Mouse (Mus musculus): ENCODE data around the gene Phactr1.

The Phactr1 gene

DNA sequence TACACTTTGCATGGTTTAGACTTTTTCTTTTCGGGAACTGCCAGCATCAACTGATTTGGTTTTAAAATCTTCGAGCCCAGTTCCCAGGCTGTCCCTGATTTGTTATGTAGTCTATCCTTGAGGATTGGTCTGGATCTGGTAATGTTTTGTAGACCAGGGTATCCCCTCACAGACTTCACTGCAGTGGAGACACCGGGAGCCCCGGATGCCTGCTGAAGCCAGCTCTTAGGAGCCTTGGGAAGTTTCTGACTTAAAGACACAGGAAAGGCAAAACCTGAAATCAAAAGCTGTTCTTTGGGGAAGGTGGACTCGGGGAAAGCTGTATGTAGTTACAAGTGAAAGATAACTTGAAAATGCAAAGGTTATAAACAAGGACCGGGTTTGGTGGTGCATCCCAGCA lies 186.6 kb downstream of the Phactr1 start:
- DNase-seq (ENCODE audit: low spot score), result no peak

- DNase-seq (ENCODE audit: low spot score), result no peak
Measured at GRCm38 (mm10) chr13:42872125-42872524, 191.7 kb downstream of the Phactr1 start.

GRCm38 (mm10) chr13:42878346-42878745 lies 197.9 kb downstream of the Phactr1 start:
- no peak for DNase-seq (ENCODE audit: low spot score)

GRCm38 (mm10) chr13:42884033-42884724 lies 203.8 kb downstream of the Phactr1 start:
- no peak for DNase-seq (ENCODE audit: low spot score)

DNA sequence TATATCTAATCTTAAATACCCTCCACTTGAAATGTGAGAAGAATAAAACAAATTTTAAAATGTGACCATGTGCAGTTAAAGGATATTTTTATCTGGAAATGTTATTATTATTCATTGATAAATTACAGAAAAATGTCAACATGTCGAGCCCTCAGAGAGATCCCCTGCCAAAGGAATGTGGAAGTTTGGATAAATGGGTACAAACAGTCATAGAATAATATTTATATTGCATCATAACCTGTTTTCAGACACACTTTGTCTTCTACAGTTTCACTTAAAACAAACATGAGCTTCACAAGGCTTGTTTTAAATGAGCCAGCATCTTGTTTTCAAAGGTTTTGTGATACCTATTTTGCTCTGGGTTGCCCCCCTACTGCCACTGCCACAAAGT lies 204.3 kb downstream of the Phactr1 start:
- DNase-seq (ENCODE audit: low spot score), result no peak

GRCm38 (mm10) chr13:42887701-42888100 lies 207.3 kb downstream of the Phactr1 start:
- DNase-seq (ENCODE audit: low spot score), result no peak

DNA sequence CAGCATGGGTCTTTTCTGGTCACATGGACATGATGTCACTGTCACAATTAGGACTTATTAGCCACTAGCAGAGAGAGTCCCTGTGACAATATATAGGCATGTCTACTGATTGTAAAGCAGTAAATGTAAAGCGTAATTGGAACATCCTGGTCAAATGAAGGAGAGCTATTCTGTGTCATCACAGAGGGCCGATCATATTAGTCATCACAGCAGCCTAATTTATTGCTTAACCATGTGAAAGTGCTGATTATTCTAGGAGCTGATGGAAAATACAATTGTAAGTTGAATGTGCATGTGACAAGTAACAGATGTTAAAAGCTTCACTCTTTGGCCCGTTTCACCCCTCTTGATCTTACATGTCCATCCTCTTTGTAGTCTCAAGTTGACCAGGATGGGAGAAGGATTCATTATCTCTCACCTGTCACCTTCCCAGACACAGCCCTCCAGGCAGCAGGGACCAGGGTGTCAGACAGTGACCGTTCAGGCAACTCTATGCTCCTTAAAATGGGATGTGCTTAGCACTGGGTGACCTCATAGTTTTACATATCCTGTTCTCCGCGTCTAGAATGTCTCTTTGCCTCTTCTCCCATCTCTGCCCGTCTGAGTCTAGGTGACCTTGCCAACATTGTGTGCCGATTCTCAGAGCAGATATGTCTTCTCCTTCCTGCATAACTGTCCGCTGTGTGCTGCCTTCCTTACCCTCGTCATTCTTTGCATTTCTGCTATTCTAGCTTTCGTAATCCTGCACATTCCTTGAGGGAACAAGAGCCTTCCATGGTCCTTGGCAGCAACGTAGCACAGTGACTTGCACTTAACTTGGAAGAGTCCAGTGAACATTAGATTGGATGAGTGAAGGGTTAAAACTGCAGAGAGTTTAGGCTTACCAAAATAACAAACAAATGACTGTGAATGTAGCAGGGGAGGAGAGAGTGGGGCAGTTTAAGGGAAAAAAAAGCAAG lies 209.4 kb downstream of the Phactr1 start:
- no peak for DNase-seq (ENCODE audit: low spot score)

GRCm38 (mm10) chr13:42890651-42891050 lies 210.2 kb downstream of the Phactr1 start:
- DNase-seq (ENCODE audit: low spot score), result no peak

DNA sequence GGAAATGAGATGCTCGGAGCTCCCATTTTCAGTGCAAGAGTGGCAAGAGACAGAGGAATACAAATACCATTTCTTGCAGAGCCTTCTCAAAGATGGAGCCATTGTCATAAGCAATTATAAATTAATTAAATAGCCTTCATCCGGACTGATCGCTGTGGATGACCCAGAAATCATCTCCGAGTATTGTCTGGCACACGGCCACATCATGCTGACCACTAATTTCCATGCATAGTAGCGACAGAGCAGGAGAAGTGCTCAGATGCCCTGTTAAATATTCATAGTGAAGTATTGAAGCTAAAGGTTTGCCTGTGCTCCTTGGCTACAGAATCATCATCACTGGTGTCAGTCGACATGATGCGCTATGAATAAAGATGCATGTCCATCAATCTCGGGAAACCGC lies 213.6 kb downstream of the Phactr1 start:
- DNase-seq (ENCODE audit: low spot score), result no peak

DNA sequence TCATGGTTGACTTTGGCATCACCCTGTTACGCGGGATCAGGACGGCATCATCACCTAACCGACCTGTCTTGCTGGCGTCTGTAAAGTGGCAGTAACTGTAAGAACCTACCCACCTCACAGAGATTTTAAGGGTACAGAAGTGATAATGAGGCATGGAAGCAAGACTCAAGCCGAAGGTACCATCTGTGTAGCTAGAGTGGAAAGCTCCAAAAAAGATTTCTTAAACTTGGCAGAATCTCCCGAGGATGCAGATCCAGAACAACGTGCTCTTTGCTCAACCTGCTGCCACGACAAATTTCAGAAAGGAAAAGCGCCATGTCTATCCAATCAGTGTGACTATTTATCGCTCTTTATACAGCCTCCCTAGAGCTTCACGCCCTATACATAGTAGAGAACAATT lies 214.2 kb downstream of the Phactr1 start:
- DNase-seq (ENCODE audit: low spot score), result no peak

GRCm38 (mm10) chr13:42895980-42896379 lies 215.6 kb downstream of the Phactr1 start:
- no peak for DNase-seq (ENCODE audit: low spot score)

DNA sequence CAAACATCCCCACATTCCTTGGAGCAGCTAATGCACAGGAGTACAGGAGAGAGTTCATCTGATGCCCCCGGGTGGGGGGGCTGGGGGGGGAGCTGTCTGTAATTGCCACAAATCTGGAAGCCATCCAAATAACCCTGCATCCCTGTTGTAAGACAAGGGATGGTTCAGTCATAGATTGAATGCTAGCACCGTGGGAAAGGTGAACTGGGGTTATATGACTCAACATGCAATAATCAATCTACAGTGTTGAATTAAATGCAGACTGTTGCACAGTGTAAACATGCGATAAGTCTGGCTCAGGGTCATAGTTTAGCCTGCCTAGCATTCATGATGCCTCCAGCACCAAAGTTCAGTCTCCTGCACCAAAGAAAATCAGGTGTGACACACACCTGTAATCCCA lies 219.2 kb downstream of the Phactr1 start:
- DNase-seq (ENCODE audit: low spot score), result no peak

GRCm38 (mm10) chr13:42901837-42902236 lies 221.4 kb downstream of the Phactr1 start:
- DNase-seq (ENCODE audit: low spot score), result no peak

DNA sequence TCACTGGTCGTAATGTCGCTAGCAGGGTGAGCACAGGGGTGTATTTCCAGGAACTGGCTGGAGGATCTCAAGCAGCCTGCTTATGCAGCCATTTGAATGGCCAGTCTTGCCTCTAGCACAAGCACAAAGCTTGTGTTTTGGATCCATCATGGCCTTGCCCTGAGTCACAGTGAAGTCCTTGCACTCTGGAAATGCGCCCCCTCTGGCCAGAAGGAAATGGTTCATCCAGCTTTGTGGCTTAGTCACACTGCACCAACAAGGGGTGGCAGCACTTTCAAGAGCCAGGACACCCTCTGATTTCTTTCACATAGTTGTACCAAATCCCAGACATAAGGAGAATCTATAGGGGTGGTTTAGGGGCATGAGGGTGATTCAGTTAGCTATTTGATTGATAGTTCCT lies 222.4 kb downstream of the Phactr1 start:
- DNase-seq (ENCODE audit: low spot score), result no peak

GRCm38 (mm10) chr13:42905818-42906217 lies 225.4 kb downstream of the Phactr1 start:
- no peak for DNase-seq (ENCODE audit: low spot score)

GRCm38 (mm10) chr13:42906990-42907389 lies 226.6 kb downstream of the Phactr1 start:
- DNase-seq (ENCODE audit: low spot score), result no peak

DNA sequence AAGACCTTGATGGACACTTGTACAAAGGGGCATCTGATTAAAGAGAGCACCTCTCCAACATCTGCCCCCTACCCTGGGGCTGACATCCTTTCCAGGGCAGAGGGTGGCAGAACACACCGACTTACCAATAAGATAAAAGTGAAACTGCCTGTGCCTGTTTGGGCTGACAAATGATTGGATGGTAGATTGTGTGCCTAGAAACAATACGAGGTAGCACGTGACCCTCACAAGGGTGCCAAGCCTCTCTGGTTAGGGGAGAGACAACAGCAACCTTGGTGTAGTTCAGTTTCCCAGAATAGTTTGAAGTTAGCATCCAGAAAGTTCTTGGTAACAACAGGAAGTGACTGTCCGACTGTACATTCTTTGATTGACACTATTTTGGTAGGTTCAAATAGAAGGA lies 234.7 kb downstream of the Phactr1 start:
- DNase-seq (ENCODE audit: low spot score), result no peak

- no peak for DNase-seq (ENCODE audit: low spot score)
Measured at GRCm38 (mm10) chr13:42915851-42916193, 235.4 kb downstream of the Phactr1 start.

GRCm38 (mm10) chr13:42916194-42917033 lies 236.0 kb downstream of the Phactr1 start:
- DNase-seq (ENCODE audit: low spot score), result no peak

GRCm38 (mm10) chr13:42917251-42917650 lies 236.8 kb downstream of the Phactr1 start:
- DNase-seq (ENCODE audit: low spot score), result no peak

DNA sequence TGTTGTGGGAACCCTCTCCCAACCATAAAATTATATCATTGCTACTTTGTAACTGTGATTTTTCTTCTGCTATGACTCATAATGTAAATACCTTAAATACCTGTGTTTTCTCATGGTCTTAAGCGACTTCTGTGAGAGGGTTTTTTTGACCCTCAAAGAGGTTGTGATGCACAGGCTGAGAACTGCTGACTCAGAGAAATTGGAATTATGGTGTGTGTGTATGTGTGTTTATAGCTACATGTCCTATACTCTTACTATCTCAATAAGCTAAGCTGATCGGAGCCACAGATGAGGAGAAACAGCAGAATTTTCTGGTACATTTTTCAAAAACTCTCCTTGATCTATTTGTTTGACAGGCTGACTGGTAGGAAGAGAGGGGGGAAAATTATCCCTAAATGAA lies 239.6 kb downstream of the Phactr1 start:
- no peak for DNase-seq (ENCODE audit: low spot score)

DNA sequence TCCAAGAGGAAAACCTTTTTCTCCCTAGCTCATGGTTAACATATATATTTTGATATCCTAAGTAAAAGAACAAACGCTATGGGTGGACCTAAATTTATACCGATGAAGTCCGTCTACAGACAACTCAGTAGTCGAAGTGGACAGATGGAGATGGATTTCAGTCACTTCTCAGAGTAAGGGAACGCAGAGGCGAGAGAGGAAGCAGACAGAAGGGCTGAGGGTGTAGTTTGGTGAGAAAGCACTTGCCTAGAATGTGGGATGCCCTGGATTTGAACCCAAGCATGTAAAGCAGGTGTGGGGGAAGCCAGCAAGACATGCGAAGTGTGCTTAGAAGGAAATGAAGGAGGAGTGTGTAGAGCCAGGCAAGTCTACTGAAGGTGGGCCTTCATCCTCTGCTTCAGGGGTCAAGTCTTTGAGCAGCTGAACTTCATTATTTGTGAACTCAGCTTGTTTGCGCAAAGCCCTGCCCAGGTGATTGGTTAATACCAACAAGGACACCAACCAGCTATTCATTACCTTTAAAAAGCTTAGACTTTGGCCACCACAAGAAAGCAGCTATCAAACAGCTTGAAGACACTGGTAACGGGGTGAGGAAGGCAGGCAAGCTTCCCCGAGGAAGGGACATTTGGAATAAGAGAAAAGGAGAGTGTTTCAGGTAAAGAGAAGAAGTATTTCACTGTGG lies 241.5 kb downstream of the Phactr1 start:
- DNase-seq (ENCODE audit: low spot score), result no peak
